Mouse (Mus musculus): ENCODE measurements around the gene Fbln2. TPM values are rescaled to one million over a fixed set of nuclear protein-coding genes. Genes with fewer than 3 reads are reported as not detected.
A peak's percentile ranks its signal among the peaks of the same experiment; 100 is the strongest.
"Not testable (repeated sequence)": the region's sequence is repeated elsewhere in the genome, so short reads cannot be mapped to it uniquely, and the experiment has no call there.

The Fbln2 gene
- 158 and 162 TPM in 2 replicates for polyA plus RNA-seq (2015; fragmentation: Nextera tagmentation; extraction: Ambion mirVana)

- H3K9me3 ChIP-seq (replicated peaks; ENCODE audit: control insufficient read depth, low read length); ATAC-seq (replicated peaks; ENCODE audit: extremely low read depth, insufficient read depth, low FRiP score); H3K36me3 ChIP-seq (ENCODE audit: control insufficient read depth, insufficient read depth); H3K27me3 ChIP-seq (ENCODE audit: control insufficient read depth, insufficient read depth, low read length): not testable (repeated sequence)
- H3K4me1 ChIP-seq (ENCODE audit: control insufficient read depth, insufficient read depth, low read length), result peaks cover 33% of the 10 kb centered on the region
- H3K4me2 ChIP-seq (ENCODE audit: low read depth, low read length), result peak within 1 kb of the TSS; percentile 62
- H3K4me3 ChIP-seq (ENCODE audit: low read length), result peak within 1 kb of the TSS; percentile 55
- H3K9ac ChIP-seq (ENCODE audit: low read length), result peak within 1 kb of the TSS; percentile 71
- H3K27ac ChIP-seq (ENCODE audit: low read length), result peak within 1 kb of the TSS; percentile 76
Measured at GRCm38 (mm10) chr6:91212155-91212554, at the start of gene Fbln2. Gene Fbln2 (plus strand): TSS chr6:91212455.

DNA sequence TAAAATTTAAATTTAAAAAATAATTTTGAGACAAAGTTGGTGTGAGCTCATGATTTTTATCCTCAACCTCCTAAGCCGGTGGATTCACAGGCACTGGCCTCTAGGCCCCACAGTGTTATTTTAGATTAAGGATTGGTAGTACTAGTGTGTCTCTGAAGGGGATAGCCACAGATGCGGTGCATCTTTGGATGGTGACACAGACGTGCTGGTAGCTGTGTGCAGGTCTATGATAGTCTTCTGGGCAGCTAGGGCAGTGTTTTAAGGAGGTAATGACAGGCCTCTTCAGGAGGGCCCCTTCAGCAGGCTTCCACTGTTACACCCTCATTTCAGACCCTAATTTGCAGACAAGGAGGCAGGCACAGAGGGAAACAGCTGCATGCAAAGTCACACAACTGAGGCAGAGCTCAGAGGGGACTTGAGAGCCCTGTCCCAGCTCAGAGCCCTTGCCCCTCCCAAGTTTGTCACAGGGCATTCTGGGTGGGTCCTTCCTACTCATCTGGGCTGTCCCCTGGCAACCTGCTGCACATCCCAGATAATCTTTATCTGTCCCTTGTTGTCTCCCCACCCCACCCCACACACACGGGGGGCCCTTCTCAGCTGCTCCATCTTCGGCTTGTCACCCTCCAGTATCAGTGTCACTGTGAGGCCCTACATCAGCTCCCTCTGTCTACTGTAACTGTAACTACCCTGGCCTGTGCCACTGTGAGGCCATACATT is 48.9 kb upstream of the Fbln2 start:
- H3K4me3 ChIP-seq (ENCODE audit: low read length), result no peak overlapping the region
- WGBS, result 34% methylated on average over 5 of the region's 5 CpGs
- no peak for ATAC-seq (replicated peaks; ENCODE audit: extremely low read depth, insufficient read depth, low FRiP score)
- no peaks in the 10 kb centered on the region for H3K9me3 ChIP-seq (replicated peaks; ENCODE audit: control insufficient read depth, low read length)
- H3K4me2 ChIP-seq (ENCODE audit: low read depth, low read length), result no peak overlapping the region
- 0 out of 2 replicates have a peak overlapping the region, but pooled peaks have one; percentile 16 for H3K9ac ChIP-seq (ENCODE audit: low read length)
- no peak overlapping the region for H3K27ac ChIP-seq (ENCODE audit: low read length)
- peaks cover 24% of the 10 kb centered on the region for H3K4me1 ChIP-seq (ENCODE audit: control insufficient read depth, insufficient read depth, low read length)
- H3K36me3 ChIP-seq (ENCODE audit: control insufficient read depth, insufficient read depth), result no peaks in the 10 kb centered on the region
- H3K27me3 ChIP-seq (ENCODE audit: control insufficient read depth, insufficient read depth, low read length), result no peaks in the 10 kb centered on the region

- ATAC-seq (replicated peaks; ENCODE audit: extremely low read depth, insufficient read depth, low FRiP score), result no peak
- Histone ChIP-seq H3K36me3 (ENCODE audit: control insufficient read depth, insufficient read depth) (no peaks in the 10 kb centered on the region), H3K9me3 (replicated peaks; ENCODE audit: control insufficient read depth, low read length) (no peaks in the 10 kb centered on the region), H3K27me3 (ENCODE audit: control insufficient read depth, insufficient read depth, low read length) (no peaks in the 10 kb centered on the region), H3K4me2 (ENCODE audit: low read depth, low read length) (no peak overlapping the region), H3K9ac (ENCODE audit: low read length) (no peak overlapping the region), H3K27ac (ENCODE audit: low read length) (no peak overlapping the region), H3K4me3 (ENCODE audit: low read length) (no peak overlapping the region), H3K4me1 (ENCODE audit: control insufficient read depth, insufficient read depth, low read length) (peaks cover 19% of the 10 kb centered on the region)
- WGBS, result 73% methylated on average over 2 of the region's 2 CpGs
Measured at GRCm38 (mm10) chr6:91164584-91164983, 47.7 kb upstream of the Fbln2 start.

DNA sequence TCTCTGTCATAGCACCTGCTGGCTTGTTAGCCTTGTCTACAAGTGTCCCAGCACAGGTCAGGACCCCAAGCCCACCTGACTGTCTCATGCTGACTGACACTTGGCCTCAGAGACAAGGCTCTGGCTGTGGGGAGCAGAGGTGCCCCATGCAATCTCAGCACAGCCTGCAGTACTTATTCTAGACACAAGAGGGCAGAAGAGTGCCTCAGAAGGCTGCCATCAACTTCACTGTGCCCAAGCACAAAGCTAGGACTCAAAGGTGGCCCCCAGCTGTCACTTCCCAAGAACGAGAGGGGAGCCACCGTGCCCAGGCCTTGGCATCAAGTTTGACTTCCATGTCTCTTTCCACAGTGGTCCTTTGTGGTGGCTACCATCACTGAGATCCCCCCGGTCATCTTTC is 47.0 kb upstream of the Fbln2 start:
- whole genome bisulfite sequencing, result 34% methylated on average over 3 of the region's 3 CpGs
- H3K36me3 ChIP-seq (ENCODE audit: control insufficient read depth, insufficient read depth), result no peaks in the 10 kb centered on the region
- no peak for ATAC-seq (replicated peaks; ENCODE audit: extremely low read depth, insufficient read depth, low FRiP score)

GRCm38 (mm10) chr6:91167828-91168227 is 44.4 kb upstream of the Fbln2 start:
- Histone ChIP-seq H3K27ac (ENCODE audit: low read length) (no peak overlapping the region), H3K4me1 (ENCODE audit: control insufficient read depth, insufficient read depth, low read length) (peaks cover 5% of the 10 kb centered on the region; the same call in 1 of the 2 replicates), H3K9me3 (replicated peaks; ENCODE audit: control insufficient read depth, low read length) (no peaks in the 10 kb centered on the region), H3K9ac (ENCODE audit: low read length) (no peak overlapping the region), H3K4me3 (ENCODE audit: low read length) (no peak overlapping the region), H3K27me3 (ENCODE audit: control insufficient read depth, insufficient read depth, low read length) (no peaks in the 10 kb centered on the region), H3K4me2 (ENCODE audit: low read depth, low read length) (no peak overlapping the region), H3K36me3 (ENCODE audit: control insufficient read depth, insufficient read depth) (no peaks in the 10 kb centered on the region; the same call in 1 of the 2 replicates)
- WGBS, result 52% methylated on average over 3 of the region's 3 CpGs
- ATAC-seq (replicated peaks; ENCODE audit: extremely low read depth, insufficient read depth, low FRiP score), result no peak

More for the DNA sequence above, 47.0 kb upstream of the Fbln2 start:
- no peaks in the 10 kb centered on the region for H3K27me3 ChIP-seq (ENCODE audit: control insufficient read depth, insufficient read depth, low read length)
- no peak overlapping the region for H3K27ac ChIP-seq (ENCODE audit: low read length)
- no peak overlapping the region for H3K4me3 ChIP-seq (ENCODE audit: low read length)
- no peaks in the 10 kb centered on the region for H3K9me3 ChIP-seq (replicated peaks; ENCODE audit: control insufficient read depth, low read length)
- H3K4me1 ChIP-seq (ENCODE audit: control insufficient read depth, insufficient read depth, low read length), result peaks cover 15% of the 10 kb centered on the region
- no peak overlapping the region for H3K9ac ChIP-seq (ENCODE audit: low read length)
- no peak overlapping the region for H3K4me2 ChIP-seq (ENCODE audit: low read depth, low read length)

DNA sequence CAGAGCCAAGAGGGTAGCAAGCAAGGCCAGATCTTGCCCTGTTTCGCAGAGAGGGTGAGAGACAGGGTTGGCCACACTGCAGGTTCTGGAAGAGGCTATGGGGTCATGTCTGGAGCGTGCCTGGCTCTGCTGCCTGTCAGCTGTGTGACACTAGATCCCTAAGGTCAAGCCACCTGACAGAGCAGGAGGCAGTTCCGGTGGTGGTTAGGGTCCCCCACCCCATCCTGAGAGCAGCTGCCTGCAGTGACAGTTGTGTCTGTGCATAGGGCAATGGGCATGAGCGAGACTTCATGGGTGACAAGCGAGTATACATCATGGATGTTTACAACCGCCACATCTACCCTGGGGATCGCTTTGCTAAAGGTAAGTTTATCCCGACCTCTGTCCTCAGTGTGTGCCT is 43.1 kb upstream of the Fbln2 start:
- Histone ChIP-seq H3K27ac (ENCODE audit: low read length) (no peak overlapping the region), H3K4me3 (ENCODE audit: low read length) (no peak overlapping the region), H3K9me3 (replicated peaks; ENCODE audit: control insufficient read depth, low read length) (no peaks in the 10 kb centered on the region), H3K27me3 (ENCODE audit: control insufficient read depth, insufficient read depth, low read length) (no peaks in the 10 kb centered on the region), H3K36me3 (ENCODE audit: control insufficient read depth, insufficient read depth) (no peaks in the 10 kb centered on the region; the same call in 1 of the 2 replicates), H3K9ac (ENCODE audit: low read length) (no peak overlapping the region), H3K4me1 (ENCODE audit: control insufficient read depth, insufficient read depth, low read length) (no peaks in the 10 kb centered on the region), H3K4me2 (ENCODE audit: low read depth, low read length) (no peak overlapping the region)
- WGBS, result 88% methylated on average over 8 of the region's 8 CpGs
- no peak for ATAC-seq (replicated peaks; ENCODE audit: extremely low read depth, insufficient read depth, low FRiP score)

DNA sequence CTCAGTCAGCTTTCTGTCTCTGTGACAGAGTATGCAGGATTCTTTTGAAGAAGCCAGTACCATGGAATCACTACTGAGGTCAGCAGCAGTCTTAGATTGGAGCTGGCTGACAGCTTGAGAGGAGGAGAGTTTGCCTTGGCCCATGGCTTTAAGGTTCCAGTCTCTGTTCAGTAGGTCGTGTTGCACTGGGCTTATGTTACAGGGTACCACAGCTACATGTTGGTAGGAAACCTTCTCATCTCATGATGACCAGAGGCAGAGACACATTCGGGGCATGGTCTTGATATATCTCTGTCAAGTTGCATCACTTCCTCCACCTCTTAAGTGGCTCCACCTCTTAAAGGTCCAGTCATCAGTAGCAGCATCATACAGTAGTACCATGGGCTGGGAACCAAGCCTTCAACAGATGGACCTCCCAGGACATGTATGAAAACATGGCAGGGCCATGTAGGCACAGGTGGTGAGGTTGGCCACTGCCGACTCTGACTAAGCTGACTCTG is 40.8 kb upstream of the Fbln2 start:
- no peaks in the 10 kb centered on the region for H3K27me3 ChIP-seq (ENCODE audit: control insufficient read depth, insufficient read depth, low read length)
- no peak overlapping the region for H3K27ac ChIP-seq (ENCODE audit: low read length)
- H3K9me3 ChIP-seq (replicated peaks; ENCODE audit: control insufficient read depth, low read length), result no peaks in the 10 kb centered on the region
- WGBS, result 68% methylated on average over 3 of the region's 3 CpGs
- H3K9ac ChIP-seq (ENCODE audit: low read length), result no peak overlapping the region
- H3K4me1 ChIP-seq (ENCODE audit: control insufficient read depth, insufficient read depth, low read length), result no peaks in the 10 kb centered on the region
- H3K36me3 ChIP-seq (ENCODE audit: control insufficient read depth, insufficient read depth), result no peaks in the 10 kb centered on the region; the same call in 1 of the 2 replicates
- no peak for ATAC-seq (replicated peaks; ENCODE audit: extremely low read depth, insufficient read depth, low FRiP score)
- no peak overlapping the region for H3K4me2 ChIP-seq (ENCODE audit: low read depth, low read length)
- no peak overlapping the region for H3K4me3 ChIP-seq (ENCODE audit: low read length)

DNA sequence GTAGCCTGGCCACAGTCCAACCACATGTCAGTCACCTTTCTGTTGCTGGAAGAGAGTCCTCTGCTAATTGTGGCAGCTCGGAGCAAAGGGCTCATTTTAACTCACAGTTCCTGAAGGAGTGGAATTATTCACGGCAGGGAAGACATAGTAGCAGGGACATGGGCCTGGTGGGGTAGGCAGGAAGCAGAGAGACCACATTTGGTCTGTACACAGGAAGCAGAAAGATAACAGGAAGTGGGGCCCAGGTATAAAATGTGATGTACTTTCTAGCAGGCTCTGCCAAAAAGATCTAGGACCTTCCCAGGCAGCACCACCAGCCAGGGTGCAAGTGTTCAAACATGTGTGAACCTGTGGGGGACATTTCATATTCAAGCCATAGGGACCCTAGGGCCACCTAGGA is 39.9 kb upstream of the Fbln2 start:
- Histone ChIP-seq H3K36me3 (ENCODE audit: control insufficient read depth, insufficient read depth) (no peaks in the 10 kb centered on the region; the same call in 1 of the 2 replicates), H3K9me3 (replicated peaks; ENCODE audit: control insufficient read depth, low read length) (no peaks in the 10 kb centered on the region), H3K4me1 (ENCODE audit: control insufficient read depth, insufficient read depth, low read length) (no peaks in the 10 kb centered on the region), H3K4me2 (ENCODE audit: low read depth, low read length) (no peak overlapping the region), H3K27me3 (ENCODE audit: control insufficient read depth, insufficient read depth, low read length) (no peaks in the 10 kb centered on the region), H3K27ac (ENCODE audit: low read length) (no peak overlapping the region), H3K4me3 (ENCODE audit: low read length) (no peak overlapping the region), H3K9ac (ENCODE audit: low read length) (no peak overlapping the region)
- WGBS, result 38% methylated on average over 2 of the region's 2 CpGs
- ATAC-seq (replicated peaks; ENCODE audit: extremely low read depth, insufficient read depth, low FRiP score), result no peak

DNA sequence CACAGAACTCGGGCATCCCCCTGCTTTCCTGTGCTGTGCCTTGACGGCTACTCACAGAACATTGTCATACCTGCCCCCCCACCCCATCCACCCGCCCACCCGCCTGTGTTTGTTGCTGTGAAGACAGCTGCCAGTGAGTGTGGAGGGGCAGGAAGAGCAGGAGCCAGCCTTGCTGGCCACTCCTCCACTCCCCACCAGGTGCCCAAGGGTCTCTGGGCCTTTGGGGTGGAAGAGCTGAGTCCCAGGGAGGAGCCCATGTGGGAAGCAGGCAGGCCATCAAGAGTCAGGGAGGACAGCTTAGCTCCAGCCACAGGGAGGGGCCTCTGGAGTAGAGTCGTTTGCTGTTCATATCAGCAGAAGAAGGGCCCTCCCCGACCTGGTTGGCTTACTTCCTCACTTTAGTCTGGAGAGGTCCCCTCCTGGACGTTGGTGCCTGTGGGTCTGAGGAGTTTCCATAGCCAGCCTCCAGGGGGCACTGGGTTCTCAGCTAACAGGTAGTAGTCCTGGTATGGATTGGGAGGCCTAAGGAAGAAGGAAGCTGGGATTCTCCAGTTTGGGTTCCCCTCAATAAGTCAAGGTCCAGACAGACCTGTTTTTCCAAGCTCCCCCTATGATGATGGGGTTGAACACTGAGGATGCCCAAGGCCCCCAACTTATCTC is 38.9 kb upstream of the Fbln2 start:
- H3K4me1 ChIP-seq (ENCODE audit: control insufficient read depth, insufficient read depth, low read length), result no peaks in the 10 kb centered on the region
- no peaks in the 10 kb centered on the region; the same call in 1 of the 2 replicates for H3K36me3 ChIP-seq (ENCODE audit: control insufficient read depth, insufficient read depth)
- H3K27me3 ChIP-seq (ENCODE audit: control insufficient read depth, insufficient read depth, low read length), result no peaks in the 10 kb centered on the region
- no peaks in the 10 kb centered on the region for H3K9me3 ChIP-seq (replicated peaks; ENCODE audit: control insufficient read depth, low read length)
- WGBS, result 47% methylated on average over 7 of the region's 7 CpGs
- H3K4me2 ChIP-seq (ENCODE audit: low read depth, low read length), result no peak overlapping the region
- ATAC-seq (replicated peaks; ENCODE audit: extremely low read depth, insufficient read depth, low FRiP score), result peak; percentile 72
- H3K4me3 ChIP-seq (ENCODE audit: low read length), result no peak overlapping the region
- no peak overlapping the region for H3K9ac ChIP-seq (ENCODE audit: low read length)
- no peak overlapping the region for H3K27ac ChIP-seq (ENCODE audit: low read length)
